Mouse (Mus musculus): ENCODE data around the gene Cox14.

DNA sequence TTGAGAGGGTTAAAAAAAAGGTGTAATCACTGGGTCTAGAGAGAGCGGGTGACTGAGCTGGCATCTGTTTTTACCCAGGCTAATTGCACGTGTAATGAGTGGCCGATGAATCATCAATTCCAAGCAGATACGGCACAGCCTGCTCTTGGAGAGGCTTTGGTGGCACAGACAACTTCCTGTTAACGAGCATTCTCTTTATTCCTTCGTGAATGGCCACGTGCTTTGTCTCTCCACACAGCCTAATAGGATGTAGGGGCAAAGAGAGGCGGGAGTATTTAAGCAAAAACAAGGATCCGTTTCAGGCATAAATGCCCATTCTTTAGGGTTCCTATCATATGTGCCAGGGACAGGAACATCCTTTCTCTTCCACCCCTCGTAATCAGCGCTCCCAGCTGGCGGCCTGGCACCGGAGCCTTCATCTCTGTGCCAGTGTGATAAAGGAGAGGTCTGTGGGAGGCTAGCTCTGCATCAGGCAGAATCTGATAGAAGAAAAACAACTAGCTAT, 10.0 kb upstream of the Cox14 start:
- no peak for TF ChIP-seq CTCF (IDR thresholded peaks at IDR 0.05; ENCODE audit: borderline replicate concordance, control insufficient read depth, extremely low read depth, insufficient read depth, low read length, poor library complexity)
- TF ChIP-seq POLR2A (IDR thresholded peaks at IDR 0.05; ENCODE audit: control insufficient read depth, extremely low read depth, insufficient read depth, low read length, poor library complexity), result no peak

All from thymus, adult 2 months (tissue).